Mouse (Mus musculus) A20 (cell line): ENCODE results near the gene Gba.
A peak's percentile ranks its signal among the peaks of the same experiment; 100 is the strongest.

Source experiments
- DNase-seq: peaks from one replicate; pipeline ENCODE4 v3.0.0-alpha.2; 2011; ENCODE audit warnings: low read depth, low spot score

Gene Gba

DNA sequence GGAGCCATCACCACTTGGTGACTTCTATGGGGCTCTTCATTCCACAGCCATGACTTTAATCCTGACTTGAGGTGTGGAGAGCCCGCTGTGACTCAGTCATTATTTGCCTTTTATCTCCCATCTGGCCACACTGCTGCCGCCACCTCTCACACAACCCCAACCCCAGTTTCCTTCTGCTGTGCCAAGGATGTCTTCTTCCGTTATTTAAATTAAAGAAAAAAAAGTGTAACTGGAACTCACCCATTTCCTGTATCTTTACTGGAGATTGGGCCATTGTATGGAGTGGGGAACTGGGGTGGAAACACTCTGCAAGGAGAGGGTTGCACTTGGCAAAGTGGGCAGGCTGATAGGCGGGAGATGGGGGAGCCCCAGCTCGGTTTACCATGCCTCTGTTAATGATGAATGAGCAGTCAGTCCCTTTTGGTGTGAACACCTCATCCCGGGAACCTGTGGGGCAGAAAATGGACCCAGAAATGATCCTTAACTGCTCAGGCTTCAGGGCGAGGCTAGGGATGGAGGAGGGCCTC is 20.1 kb upstream of the Gba start:
- no peak for DNase-seq

DNA sequence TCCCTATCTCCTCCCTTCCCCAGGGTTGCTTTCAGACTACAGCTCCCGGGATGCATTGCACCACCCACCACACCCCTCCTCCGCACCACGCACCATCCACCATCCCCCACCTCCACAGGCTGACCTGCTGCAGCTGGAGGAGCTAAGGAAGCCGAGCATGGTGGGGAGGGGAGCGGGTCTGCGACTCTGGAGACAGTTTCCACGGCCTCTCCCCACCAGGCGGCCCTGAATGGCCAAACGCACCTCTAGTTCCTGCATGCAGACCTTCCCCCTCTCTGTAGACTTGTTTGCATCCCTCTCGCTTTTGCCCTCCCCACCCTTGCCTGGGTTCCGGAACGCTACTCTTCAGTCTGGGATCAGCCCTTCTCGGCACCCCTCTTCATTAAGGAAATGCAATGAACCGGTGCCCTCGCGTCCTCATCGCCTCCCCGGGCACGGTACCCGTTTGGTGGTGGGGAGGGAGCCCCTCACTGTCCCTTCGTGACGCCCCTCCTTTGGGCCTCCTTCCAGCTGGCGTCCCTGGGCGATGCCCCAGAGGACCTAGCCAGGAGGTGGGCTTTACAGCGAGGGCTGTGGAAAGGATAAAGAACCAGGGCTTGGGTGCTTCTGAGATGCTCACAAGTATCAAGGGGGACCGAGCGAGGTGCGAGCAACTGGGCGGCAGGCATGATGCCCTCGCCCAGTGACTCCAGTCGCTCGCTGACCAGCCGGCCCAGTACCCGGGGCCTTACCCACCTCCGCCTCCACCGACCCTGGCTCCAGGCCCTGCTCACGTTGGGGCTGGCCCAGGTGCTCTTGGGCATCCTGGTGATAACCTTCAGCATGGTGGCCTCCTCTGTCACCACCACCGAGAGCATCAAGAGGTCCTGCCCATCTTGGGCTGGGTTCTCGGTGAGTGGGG is 19.4 kb upstream of the Gba start, which contains the start of gene Fam189b:
Gene Fam189b (plus strand): TSS at position 86 of the 901 bp plus-strand sequence.
- DNase-seq, result no peak

DNA sequence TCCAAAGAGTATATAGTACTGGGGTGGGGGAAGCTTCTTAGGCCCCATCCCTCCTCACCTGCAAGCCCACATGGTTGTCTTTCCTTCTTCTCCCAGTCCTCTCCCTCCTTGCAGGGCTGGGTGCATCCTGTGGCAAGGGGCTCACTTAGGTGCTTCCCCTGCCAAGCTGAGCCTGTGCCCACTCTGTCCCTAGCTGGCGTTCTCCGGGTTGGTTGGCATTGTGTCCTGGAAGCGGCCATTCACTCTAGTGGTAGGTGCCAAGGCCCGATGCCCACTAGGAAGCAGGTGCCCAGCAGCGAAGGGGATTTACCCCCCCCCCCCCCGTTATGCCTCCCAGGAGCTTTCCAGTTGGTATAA is 18.8 kb upstream of the Gba start:
- DNase-seq, result no peak

DNA sequence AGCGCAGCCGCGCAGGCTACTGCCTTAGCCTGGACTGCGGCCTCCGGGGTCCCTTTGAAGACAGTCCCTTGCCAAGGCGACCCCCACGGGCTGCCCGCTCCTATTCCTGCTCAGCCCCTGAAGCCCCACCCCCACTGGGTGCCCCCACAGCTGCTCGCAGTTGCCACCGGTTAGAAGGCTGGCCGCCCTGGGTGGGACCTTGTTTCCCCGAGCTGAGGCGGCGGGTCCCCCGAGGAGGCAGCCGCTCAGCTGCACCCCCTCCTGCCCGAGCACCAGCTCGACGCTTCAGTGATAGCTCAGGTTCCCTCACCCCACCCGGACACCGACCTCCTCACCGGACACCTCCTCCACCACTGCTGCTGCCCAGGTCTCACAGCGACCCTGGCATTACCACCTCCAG is 15.5 kb upstream of the Gba start:
- DNase-seq, result no peak

GRCm38 (mm10) chr3:89187690-89188477 is 14.8 kb upstream of the Gba start:
- no peak for DNase-seq

- DNase-seq, result no peak
These were observed 14.3 kb upstream of the Gba start for GRCm38 (mm10) chr3:89188478-89188875.

DNA sequence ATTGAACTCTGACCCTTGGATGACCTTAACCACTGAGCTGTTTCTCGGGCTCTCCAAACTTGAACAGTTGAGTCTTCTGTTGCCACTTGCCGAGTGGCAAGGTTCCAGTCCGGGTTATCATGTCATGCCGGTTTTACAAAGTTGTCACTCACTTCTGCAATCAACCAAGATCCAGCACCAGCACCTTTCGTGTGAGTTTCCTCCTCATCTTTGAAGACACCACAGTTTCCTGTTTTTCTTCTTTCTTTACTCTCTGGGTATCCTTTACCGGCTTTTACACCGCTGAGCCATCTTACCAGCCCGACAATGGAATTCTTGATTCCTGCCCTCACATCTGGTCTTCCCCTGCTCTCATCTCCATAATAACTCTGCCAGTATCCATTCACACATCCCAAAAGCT is 12.3 kb upstream of the Gba start:
- DNase-seq, result no peak

DNA sequence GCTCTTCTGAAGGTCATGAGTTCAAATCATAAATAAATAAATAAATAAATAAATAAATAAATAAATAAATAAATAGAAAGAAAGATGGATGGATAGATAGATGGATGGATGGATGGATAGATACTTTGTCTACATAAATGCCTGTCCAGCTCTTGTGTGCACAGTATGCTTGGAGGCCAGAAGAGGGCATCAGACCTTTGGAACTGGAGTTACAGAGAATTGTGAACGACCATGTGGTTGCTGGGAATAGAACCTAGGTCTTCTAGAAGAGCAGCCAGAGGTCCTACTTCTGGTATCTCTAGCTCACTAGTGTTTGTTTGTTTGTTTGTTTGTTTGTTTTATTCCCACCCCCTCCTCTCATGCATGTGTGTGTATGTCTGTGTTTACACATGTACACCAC is 9.4 kb upstream of the Gba start:
- peak; percentile 44 for DNase-seq

DNA sequence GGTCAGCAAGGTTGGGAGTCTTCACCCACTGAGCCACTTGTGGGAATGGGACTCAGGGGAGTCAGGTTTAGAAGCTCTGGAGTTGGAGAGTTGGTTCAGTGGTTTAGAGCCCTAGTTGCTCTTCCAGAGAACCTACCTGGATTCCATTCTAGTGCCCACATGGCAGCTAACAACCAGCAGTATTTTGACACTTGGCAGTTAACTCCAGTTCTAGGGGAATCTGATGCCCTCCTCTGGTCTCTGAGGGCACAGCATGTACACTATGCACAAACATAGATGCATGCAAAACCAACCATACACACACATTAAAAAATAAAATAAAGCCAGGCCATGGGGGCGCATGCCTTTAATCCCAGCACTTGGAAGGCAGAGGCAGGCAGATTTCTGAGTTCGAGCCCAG is 8.9 kb upstream of the Gba start:
- peak; percentile 57 for DNase-seq

DNA sequence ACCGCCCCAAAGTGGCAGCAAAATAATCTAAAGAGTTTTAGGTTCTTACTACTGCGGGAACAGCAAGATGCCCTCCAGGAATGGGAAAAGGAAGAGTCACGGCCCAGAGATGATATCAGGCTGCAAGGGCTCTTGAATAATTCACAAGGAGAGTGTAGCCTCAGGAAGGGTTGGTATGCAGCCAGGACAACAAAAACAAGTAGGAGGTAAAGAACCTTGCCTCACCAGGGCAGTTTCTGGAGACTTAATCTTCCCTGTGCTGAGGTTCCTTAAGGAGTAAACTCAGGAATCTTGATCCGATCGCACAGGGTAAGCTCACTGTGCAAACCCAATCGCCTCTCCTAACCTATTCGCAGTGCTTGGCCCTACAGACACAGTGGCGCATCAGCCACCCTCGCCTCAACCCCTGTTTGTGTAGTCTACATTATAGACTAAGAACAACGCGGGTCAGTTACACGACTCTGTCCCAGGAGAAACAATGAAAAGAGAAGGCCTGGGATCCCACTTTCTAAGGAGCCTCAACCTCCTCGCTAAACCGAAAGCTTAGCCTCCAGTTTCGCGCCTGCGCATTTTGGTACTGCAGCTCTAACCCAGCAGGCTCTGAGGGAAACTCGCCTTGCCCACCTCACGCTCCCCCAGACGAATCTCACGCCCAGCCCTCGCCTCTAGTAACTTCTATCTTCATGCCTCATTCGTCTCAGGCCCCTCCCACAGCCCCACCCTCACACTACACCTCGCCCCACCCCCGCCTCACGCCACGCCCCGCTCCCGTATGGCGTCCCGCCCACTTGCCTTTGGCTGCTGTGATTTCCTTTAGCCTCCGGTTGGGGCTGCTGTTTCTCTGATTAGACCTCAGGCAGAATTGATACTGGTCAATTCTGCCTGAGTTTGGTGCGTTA is 6.5 kb upstream of the Gba start:
- DNase-seq, result peak; percentile 96

DNA sequence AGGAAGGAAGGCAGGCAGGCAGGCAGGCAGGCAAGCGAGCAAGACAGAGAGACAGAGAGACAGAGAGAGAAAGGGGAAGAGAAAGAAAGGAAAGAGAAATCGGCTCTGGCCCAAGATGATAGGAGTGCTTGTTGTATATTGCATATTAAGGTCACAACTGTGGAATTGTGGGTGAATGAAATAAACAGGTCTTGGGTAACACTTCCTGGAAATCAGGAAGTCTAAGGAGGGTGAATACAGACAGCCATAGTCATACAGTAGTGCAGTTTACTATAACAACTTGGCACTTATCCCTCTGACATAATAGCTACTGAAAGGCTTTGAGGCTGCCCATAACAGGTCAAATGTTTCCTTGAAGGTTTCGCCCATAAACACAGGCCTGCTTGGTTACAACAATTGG is 2.9 kb upstream of the Gba start:
- DNase-seq, result peak; percentile 24

- no peak for DNase-seq
These were observed 400 bp downstream of the Gba start for GRCm38 (mm10) chr3:89203142-89203514.

GRCm38 (mm10) chr3:89206079-89206478 is 3.4 kb downstream of the Gba start:
- no peak for DNase-seq

- DNase-seq, result no peak
These were observed 4.0 kb downstream of the Gba start for GRCm38 (mm10) chr3:89206695-89207094.

GRCm38 (mm10) chr3:89208075-89208657 is 5.4 kb downstream of the Gba start:
- DNase-seq, result no peak

GRCm38 (mm10) chr3:89208736-89209135 is 6.0 kb downstream of the Gba start:
- no peak for DNase-seq

GRCm38 (mm10) chr3:89209731-89210130 is 7.0 kb downstream of the Gba start:
- DNase-seq, result no peak

DNA sequence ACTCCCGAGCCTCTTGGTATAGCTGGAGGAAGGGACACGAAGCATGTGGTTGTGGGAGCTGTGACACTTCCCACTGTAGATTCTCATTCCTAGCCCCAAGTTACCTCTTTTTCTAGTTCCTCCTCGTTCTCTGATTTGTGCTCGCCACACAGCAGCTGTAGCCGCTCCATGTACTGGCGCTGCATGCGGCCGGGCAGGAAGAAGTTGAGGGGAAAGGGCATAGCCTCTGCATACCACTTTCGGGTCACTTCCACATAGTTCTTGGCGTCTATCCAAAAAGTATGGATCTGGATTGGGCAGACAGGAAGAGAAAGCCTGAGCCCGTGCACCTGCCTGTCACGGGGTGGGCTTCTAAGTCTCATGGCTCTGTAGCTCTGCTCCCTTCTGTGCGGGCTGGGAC is 7.4 kb downstream of the Gba start:
- no peak for DNase-seq

GRCm38 (mm10) chr3:89210731-89211130 is 8.0 kb downstream of the Gba start:
- DNase-seq, result no peak

GRCm38 (mm10) chr3:89213803-89214530 is 11.2 kb downstream of the Gba start:
- DNase-seq, result peak; percentile 95
